Mouse (Mus musculus) lung, embryonic 14.5 days (tissue): Measurements from ENCODE around the gene Megf8. TPM values are rescaled to one million over a fixed set of nuclear protein-coding genes. Genes with fewer than 3 reads are reported as not detected.
A peak's percentile ranks its signal among the peaks of the same experiment; 100 is the strongest.

Experiments used
- ATAC-seq: fragments of 200-750 bp; cut with Nextera tagmentation; 2 replicates; pipeline ENCODE4 v1.8.0; 2017; ENCODE audit warnings: mild to moderate bottlenecking, moderate TSS enrichment, moderate library complexity; ENCODE audit not compliant: insufficient read depth
- DNase-seq: peaks from one replicate; pipeline ENCODE4 v3.0.0-alpha.2; 2015
- H3K27ac ChIP-seq: fragments of 300-500 bp; sonication (generic); 2 replicates; pipeline ENCODE4 v1.5.1; 2014; ENCODE audit warnings: low read depth, mild to moderate bottlenecking, moderate library complexity
- H3K27me3 ChIP-seq: fragments of 300-500 bp; sonication (generic); 2 replicates; pipeline ENCODE4 v1.6.1; 2014; ENCODE audit warnings: low read length, control low read depth; ENCODE audit not compliant: insufficient read depth
- H3K36me3 ChIP-seq: fragments of 300-500 bp; sonication (generic); 2 replicates; pipeline ENCODE4 v1.6.1; 2014; ENCODE audit warnings: control low read depth; ENCODE audit not compliant: insufficient read depth
- H3K4me1 ChIP-seq: fragments of 300-500 bp; sonication (generic); 2 replicates; pipeline ENCODE4 v1.6.1; 2014; ENCODE audit warnings: antibody characterized with exemption, control low read depth; ENCODE audit not compliant: insufficient read depth
- H3K4me2 ChIP-seq: fragments of 300-500 bp; sonication (generic); 2 replicates; pipeline ENCODE4 v1.6.1; 2014; ENCODE audit warnings: mild to moderate bottlenecking
- H3K4me3 ChIP-seq: fragments of 300-500 bp; sonication (generic); 2 replicates; pipeline ENCODE4 v1.5.1; 2014; ENCODE audit warnings: low read depth, low read length
- H3K9ac ChIP-seq: fragments of 300-500 bp; sonication (generic); 2 replicates; pipeline ENCODE4 v1.6.1; 2014
- H3K9me3 ChIP-seq: fragments of 300-500 bp; sonication (generic); 2 replicates; pipeline ENCODE4 v1.6.1; 2016; ENCODE audit warnings: low read depth, low read length, control low read depth
- CTCF ChIP-seq: IDR thresholded peaks from 2 replicates; pipeline ENCODE4 v1.5.1; 2016; ENCODE audit warnings: antibody characterized with exemption, low read depth
- WGBS: fragments of 180-500 bp; shearing (Covaris S2); extraction: QIAGEN DNeasy Blood & Tissue Kit; methylation state at CpG from one replicate; pipeline ENCODE4 v1.1.7; 2014; 5-methylcytosine and 5-hydroxymethylcytosine counted together
- polyA plus RNA-seq: library from polyadenylated mRNA; unstranded; fragments of >200 nt; fragmentation: Nextera tagmentation; extraction: Ambion mirVana; gene quantifications from 2 replicates; pipeline ENCODE4 v1.2.1, GENCODE M21; 2014

Gene Megf8
- polyA plus RNA-seq, 1 experiment from 2014 or later: 14.9 TPM

GRCm38 (mm10) chr7:25270652-25271633 lies 46.0 kb upstream of the Megf8 start:
- Histone ChIP-seq H3K4me2 (no peak overlapping the region), H3K4me3 (no peak overlapping the region), H3K27ac (no peak overlapping the region), H3K36me3 (peaks cover 27% of the 10 kb centered on the region; the same call in 1 of the 2 replicates), H3K4me1 (peaks cover 12% of the 10 kb centered on the region; the same call in 1 of the 2 replicates), H3K9ac (no peak overlapping the region), H3K9me3 (no peaks in the 10 kb centered on the region), H3K27me3 (no peaks in the 10 kb centered on the region)
- no peak for DNase-seq
- 85% methylated on average over 35 of the region's 35 CpGs for WGBS
- no peak for TF ChIP-seq CTCF
- no peak for ATAC-seq

GRCm38 (mm10) chr7:25271651-25272444 lies 45.1 kb upstream of the Megf8 start:
- no peak overlapping the region for H3K27ac ChIP-seq
- no peak for ATAC-seq
- 83% methylated on average over 30 of the region's 30 CpGs for WGBS
- no peak for DNase-seq
- no peaks in the 10 kb centered on the region for H3K27me3 ChIP-seq
- peaks cover 9% of the 10 kb centered on the region; the same call in 1 of the 2 replicates for H3K4me1 ChIP-seq
- no peak overlapping the region for H3K9ac ChIP-seq
- no peak for TF ChIP-seq CTCF
- H3K9me3 ChIP-seq: no peaks in the 10 kb centered on the region
- H3K4me2 ChIP-seq: no peak overlapping the region
- H3K36me3 ChIP-seq: peaks cover 27% of the 10 kb centered on the region; the same call in 1 of the 2 replicates
- no peak overlapping the region for H3K4me3 ChIP-seq

- no peak overlapping the region for H3K27ac ChIP-seq
- H3K9ac ChIP-seq: no peak overlapping the region
- no peak for TF ChIP-seq CTCF
- peaks cover 7% of the 10 kb centered on the region; the same call in 1 of the 2 replicates for H3K4me1 ChIP-seq
- no peak for ATAC-seq
- DNase-seq: no peak
- H3K4me2 ChIP-seq: no peak overlapping the region
- H3K27me3 ChIP-seq: no peaks in the 10 kb centered on the region
- 80% methylated on average over 38 of the region's 38 CpGs for WGBS
- no peaks in the 10 kb centered on the region for H3K9me3 ChIP-seq
- H3K36me3 ChIP-seq: peaks cover 27% of the 10 kb centered on the region; the same call in 1 of the 2 replicates
- H3K4me3 ChIP-seq: no peak overlapping the region
Observed at GRCm38 (mm10) chr7:25272445-25273258, 44.3 kb upstream of the Megf8 start.

GRCm38 (mm10) chr7:25273259-25274241 lies 43.4 kb upstream of the Megf8 start:
- Histone ChIP-seq H3K9me3 (no peaks in the 10 kb centered on the region), H3K27ac (peak overlapping the region; percentile 46; the same call in 1 of the 2 replicates), H3K36me3 (peaks cover 27% of the 10 kb centered on the region; the same call in 1 of the 2 replicates), H3K4me3 (no peak overlapping the region), H3K4me1 (peaks cover 7% of the 10 kb centered on the region; the same call in 1 of the 2 replicates), H3K9ac (no peak overlapping the region), H3K4me2 (no peak overlapping the region), H3K27me3 (no peaks in the 10 kb centered on the region)
- WGBS: 82% methylated on average over 22 of the region's 22 CpGs
- DNase-seq: no peak
- TF ChIP-seq CTCF: no peak
- no peak for ATAC-seq

GRCm38 (mm10) chr7:25274571-25274970 lies 42.4 kb upstream of the Megf8 start:
- 27% methylated on average over 5 of the region's 5 CpGs for WGBS
- Histone ChIP-seq H3K9me3 (no peaks in the 10 kb centered on the region), H3K9ac (peak overlapping the region; percentile 9), H3K27ac (no peak overlapping the region), H3K27me3 (no peaks in the 10 kb centered on the region), H3K36me3 (peaks cover 27% of the 10 kb centered on the region; the same call in 1 of the 2 replicates), H3K4me1 (peaks cover 3% of the 10 kb centered on the region; the same call in 1 of the 2 replicates), H3K4me2 (no peak overlapping the region), H3K4me3 (no peak overlapping the region)
- no peak for DNase-seq
- ATAC-seq: no peak
- no peak for TF ChIP-seq CTCF
